ENCODE assay signal across 16 mouse cellular contexts in genomic region chr11:55574397-55574796, GRCm38 (mm10). TPM values are rescaled to one million over a fixed set of nuclear protein-coding genes. Genes with fewer than 3 reads are reported as not detected.
A peak's percentile ranks its signal among the peaks of the same experiment; 100 is the strongest.
DNase-seq lines count a peak whose midpoint lies in the region; ATAC-seq lines count a peak whose summit lies in the region.
"Had no signal": no experiment of that assay in that cellular context is flagged by ENCODE, and none has a peak within 500 bp of the region (broad histone marks: within the 10 kb centered on the region; RNA-seq: fewer than 3 reads in every experiment).

No protein-coding gene starts in this region.

- 59% methylated on average over 2 of the region's 2 CpGs for WGBS in heart, embryonic 12.5 days
- WGBS in hindbrain, embryonic 16.5 days: 89% methylated on average over 2 of the region's 2 CpGs
- 86% methylated on average over 2 of the region's 2 CpGs for WGBS in hindbrain, embryonic 14.5 days

- no peak overlapping the region for H3K4me3 ChIP-seq in heart, embryonic 12.5 days
- no peak overlapping the region for H3K4me3 ChIP-seq in hindbrain, embryonic 16.5 days (ENCODE audit: low read length)
- H3K4me3 ChIP-seq in hindbrain, embryonic 14.5 days (replicated peaks; ENCODE audit: low read length): no peak overlapping the region
- H3K4me3 ChIP-seq: embryonic facial prominence, embryonic 15.5 days; hindbrain, embryonic 15.5 days; lung, embryonic 15.5 days had no signal

- no peaks in the 10 kb centered on the region for H3K36me3 ChIP-seq in heart, embryonic 12.5 days
- no peaks in the 10 kb centered on the region for H3K36me3 ChIP-seq in hindbrain, embryonic 16.5 days (ENCODE audit: control insufficient read depth, insufficient read depth, low read length)
- peaks cover 10% of the 10 kb centered on the region; the same call in 1 of the 2 replicates for H3K36me3 ChIP-seq in hindbrain, embryonic 14.5 days (replicated peaks; ENCODE audit: control insufficient read depth, insufficient read depth)
- H3K36me3 ChIP-seq: embryonic facial prominence, embryonic 15.5 days; hindbrain, embryonic 15.5 days; lung, embryonic 15.5 days had no signal

- peaks cover under 1% of the 10 kb centered on the region; the same call in 1 of the 2 replicates for H3K4me1 ChIP-seq in heart, embryonic 12.5 days (replicated peaks)
- H3K4me1 ChIP-seq in hindbrain, embryonic 16.5 days (ENCODE audit: control insufficient read depth, insufficient read depth, low read depth, low read length): no peaks in the 10 kb centered on the region
- H3K4me1 ChIP-seq in hindbrain, embryonic 14.5 days (replicated peaks; ENCODE audit: control insufficient read depth, insufficient read depth, low read length): peaks cover 11% of the 10 kb centered on the region; the same call in 1 of the 2 replicates
- H3K4me1 ChIP-seq: embryonic facial prominence, embryonic 15.5 days; hindbrain, embryonic 15.5 days; lung, embryonic 15.5 days had no signal

- H3K4me2 ChIP-seq in heart, embryonic 12.5 days: no peak overlapping the region
- H3K4me2 ChIP-seq in hindbrain, embryonic 16.5 days (ENCODE audit: low read length): no peak overlapping the region
- H3K4me2 ChIP-seq in hindbrain, embryonic 14.5 days (replicated peaks): no peak overlapping the region
- H3K4me2 ChIP-seq: embryonic facial prominence, embryonic 15.5 days; heart, embryonic 11.5 days; hindbrain, embryonic 15.5 days; lung, embryonic 15.5 days had no signal

- no peaks in the 10 kb centered on the region for H3K27me3 ChIP-seq in heart, embryonic 12.5 days (replicated peaks)
- no peaks in the 10 kb centered on the region for H3K27me3 ChIP-seq in hindbrain, embryonic 16.5 days (replicated peaks; ENCODE audit: control insufficient read depth, insufficient read depth, low read length)
- no peaks in the 10 kb centered on the region for H3K27me3 ChIP-seq in hindbrain, embryonic 14.5 days (ENCODE audit: control insufficient read depth, insufficient read depth, low read length)
- H3K27me3 ChIP-seq: embryonic facial prominence, embryonic 15.5 days; hindbrain, embryonic 15.5 days; lung, embryonic 15.5 days had no signal

- 0 out of 2 replicates have a peak, but pooled peaks have one; percentile 6 for ATAC-seq in heart, embryonic 12.5 days (ENCODE audit: insufficient number of reproducible peaks, low FRiP score)
- ATAC-seq in hindbrain, embryonic 16.5 days: no peak
- ATAC-seq in hindbrain, embryonic 14.5 days (ENCODE audit: low FRiP score): no peak

- H3K9me3 ChIP-seq in heart, embryonic 12.5 days (replicated peaks): no peaks in the 10 kb centered on the region
- H3K9me3 ChIP-seq in hindbrain, embryonic 16.5 days (ENCODE audit: control insufficient read depth, low read length): no peaks in the 10 kb centered on the region
- no peaks in the 10 kb centered on the region for H3K9me3 ChIP-seq in hindbrain, embryonic 14.5 days (ENCODE audit: control insufficient read depth, low read length)
- H3K9me3 ChIP-seq: embryonic facial prominence, embryonic 15.5 days; hindbrain, embryonic 15.5 days; lung, embryonic 15.5 days had no signal

- no peak overlapping the region for H3K27ac ChIP-seq in heart, embryonic 12.5 days (ENCODE audit: poor library complexity, severe bottlenecking)
- no peak overlapping the region for H3K27ac ChIP-seq in hindbrain, embryonic 16.5 days (ENCODE audit: low read depth, low read length)
- no peak overlapping the region for H3K27ac ChIP-seq in hindbrain, embryonic 14.5 days
- H3K27ac ChIP-seq: embryonic facial prominence, embryonic 15.5 days; hindbrain, embryonic 15.5 days; lung, embryonic 15.5 days had no signal

- H3K9ac ChIP-seq in heart, embryonic 12.5 days: no peak overlapping the region
- H3K9ac ChIP-seq in hindbrain, embryonic 16.5 days (ENCODE audit: low read depth, low read length): no peak overlapping the region
- no peak overlapping the region for H3K9ac ChIP-seq in hindbrain, embryonic 14.5 days
- H3K9ac ChIP-seq: embryonic facial prominence, embryonic 15.5 days; hindbrain, embryonic 15.5 days; lung, embryonic 15.5 days had no signal

- no peak for DNase-seq in heart, adult 9 months (ENCODE audit: low spot score in 2 of 2)
- peak; percentile 4 for DNase-seq in urinary bladder, postnatal 14 days (ENCODE audit: low spot score)
- DNase-seq in urinary bladder, adult 18-20 months (ENCODE audit: low spot score in 2 of 2): no peak
- DNase-seq in frontal cortex, adult 2 months (ENCODE audit: extremely low spot score in 1 of 2, low spot score in 1 of 2): peak; percentile 3 to 55
- DNase-seq in testis, postnatal 10 days (ENCODE audit: low spot score): peak; percentile 43
- DNase-seq in hindbrain, embryonic 14.5 days (ENCODE audit: low spot score): no peak
- DNase-seq: midbrain, embryonic 14.5 days; spleen, adult 18-20 months; thymus, postnatal 14 days had no signal

RNA-seq across cellular contexts. Expression of gene Glra1, which starts 33.6 kb away (rescaled TPM):
- polyA plus RNA-seq in heart, embryonic 12.5 days (2016; fragmentation: Nextera tagmentation; extraction: Ambion mirVana): not detected in 2 replicates
- 0.36 and 0.48 TPM in 2 replicates for polyA plus RNA-seq in frontal cortex, adult 2 months (2012; rRNA removed)
- polyA plus RNA-seq in hindbrain, embryonic 16.5 days (2015; fragmentation: Nextera tagmentation; extraction: Ambion mirVana): 2.5 and 2.8 TPM in 2 replicates
- polyA plus RNA-seq in hindbrain, embryonic 14.5 days (2014; fragmentation: Nextera tagmentation; extraction: Ambion mirVana): 1.7 and 2.5 TPM in 2 replicates
- polyA plus RNA-seq: embryonic facial prominence, embryonic 15.5 days; heart, embryonic 11.5 days; limb, embryonic 11.5 days; lung, embryonic 15.5 days had no signal

Comparison
In these comparisons a context has a peak if more than half of its experiments do, and no peak if none do; other contexts are left out.
1. DNase-seq: peak in urinary bladder, postnatal 14 days (single experiment), frontal cortex, adult 2 months (2 of 2) and testis, postnatal 10 days (single experiment); none in heart, adult 9 months (0 of 2), urinary bladder, adult 18-20 months (0 of 2) and hindbrain, embryonic 14.5 days (single experiment).